Mouse (Mus musculus) adrenal gland, postnatal 14 days (tissue): ENCODE measurements at regions not wholly inside any gene's neighbourhood (a gene's known extent, or its start where the extent isn't known, plus 50 kb on each side); places are given as distances from the start of the nearest gene placed in this dataset.
A peak's percentile ranks its signal among the peaks of the same experiment; 100 is the strongest.

ENCODE experiments used
- DNase-seq: peaks from one replicate; pipeline ENCODE4 v3.0.0; 2021; ENCODE audit warnings: mixed read lengths

- peak; percentile 20 for DNase-seq
Observed at GRCm38 (mm10) chr17:64916657-64917056, 80.8 kb upstream of the 4930583I09Rik start.

- no peak for DNase-seq
Observed at GRCm38 (mm10) chr17:64915708-64916107, 79.8 kb upstream of the 4930583I09Rik start.

- peak; percentile 11 for DNase-seq
Observed at GRCm38 (mm10) chr17:64915025-64915424, 79.2 kb upstream of the 4930583I09Rik start.

- peak; percentile 50 for DNase-seq
Observed at GRCm38 (mm10) chr17:64914302-64914701, 78.4 kb upstream of the 4930583I09Rik start.

GRCm38 (mm10) chr17:64908671-64909070 lies 72.8 kb upstream of the 4930583I09Rik start:
- DNase-seq = no peak

GRCm38 (mm10) chr17:64901721-64902623 lies 66.1 kb upstream of the 4930583I09Rik start:
- DNase-seq = no peak

GRCm38 (mm10) chr17:64897473-64897872 lies 61.6 kb upstream of the 4930583I09Rik start:
- DNase-seq = no peak

GRCm38 (mm10) chr17:64895886-64896285 lies 60.0 kb upstream of the 4930583I09Rik start:
- no peak for DNase-seq

GRCm38 (mm10) chr17:64895466-64895865 lies 59.6 kb upstream of the 4930583I09Rik start:
- DNase-seq = no peak

GRCm38 (mm10) chr17:64893182-64893902 lies 57.5 kb upstream of the 4930583I09Rik start:
- DNase-seq = no peak
